Mouse (Mus musculus) midbrain, embryonic 14.5 days (tissue): ENCODE data around the gene Col2a1. TPM values are rescaled to one million over a fixed set of nuclear protein-coding genes. Genes with fewer than 3 reads are reported as not detected.
A peak's percentile ranks its signal among the peaks of the same experiment; 100 is the strongest.

Experiments used
- ATAC-seq: fragments of 200-750 bp; cut with Nextera tagmentation; 2 replicates; pipeline ENCODE4 v1.8.0; 2017; ENCODE audit warnings: moderate number of reproducible peaks, moderate library complexity; ENCODE audit not compliant: low FRiP score, low TSS enrichment
- DNase-seq: peaks from one replicate; pipeline ENCODE4 v3.0.0-alpha.2; 2015
- H3K27ac ChIP-seq: fragments of 300-500 bp; sonication (generic); replicated peaks from 2 replicates; pipeline ENCODE4 v1.5.1; 2014; ENCODE audit warnings: mild to moderate bottlenecking, low read depth, low read length, moderate library complexity
- H3K27me3 ChIP-seq: fragments of 300-500 bp; sonication (generic); 2 replicates; pipeline ENCODE4 v1.6.1; 2014; ENCODE audit warnings: low read length, control low read depth, mixed read lengths; ENCODE audit not compliant: control insufficient read depth, insufficient read depth
- H3K36me3 ChIP-seq: fragments of 300-500 bp; sonication (generic); 2 replicates; pipeline ENCODE4 v1.6.1; 2014; ENCODE audit warnings: low read length, control low read depth; ENCODE audit not compliant: control insufficient read depth, insufficient read depth
- H3K4me1 ChIP-seq: fragments of 300-500 bp; sonication (generic); 2 replicates; pipeline ENCODE4 v1.6.1; 2014; ENCODE audit warnings: mild to moderate bottlenecking, antibody characterized with exemption, low read length, control low read depth; ENCODE audit not compliant: control insufficient read depth, insufficient read depth
- H3K4me2 ChIP-seq: fragments of 300-500 bp; sonication (generic); 2 replicates; pipeline ENCODE4 v1.6.1; 2014; ENCODE audit warnings: mild to moderate bottlenecking, low read length, moderate library complexity
- H3K4me3 ChIP-seq: fragments of 300-500 bp; sonication (generic); replicated peaks from 2 replicates; pipeline ENCODE4 v1.5.1; 2014; ENCODE audit warnings: low read depth, low read length
- H3K9ac ChIP-seq: fragments of 300-500 bp; sonication (generic); replicated peaks from 2 replicates; pipeline ENCODE4 v1.6.1; 2014; ENCODE audit warnings: mild to moderate bottlenecking, low read length, moderate library complexity
- H3K9me3 ChIP-seq: fragments of 300-500 bp; sonication (generic); 2 replicates; pipeline ENCODE4 v1.6.1; 2016; ENCODE audit warnings: low read length, control low read depth, mixed read lengths; ENCODE audit not compliant: control insufficient read depth
- WGBS: fragments of 180-500 bp; shearing (Covaris S2); extraction: QIAGEN DNeasy Blood & Tissue Kit; methylation state at CpG from one replicate; pipeline ENCODE4 v1.1.7; 2014; 5-methylcytosine and 5-hydroxymethylcytosine counted together
- polyA plus RNA-seq: library from polyadenylated mRNA; unstranded; fragments of >200 nt; fragmentation: Nextera tagmentation; extraction: Ambion mirVana; gene quantifications from 2 replicates; pipeline ENCODE4 v1.2.1, GENCODE M21; 2014

The Col2a1 gene
- polyA plus RNA-seq, 1 experiment from 2014 or later, result 45.2 TPM

GRCm38 (mm10) chr15:97999546-97999945 lies 4.9 kb downstream of the Col2a1 start:
- H3K4me2 ChIP-seq, result peak overlapping the region; percentile 6; the same call in 1 of the 2 replicates
- 44% methylated on average over 13 of the region's 13 CpGs for WGBS

GRCm38 (mm10) chr15:97996716-97997256 lies 7.7 kb downstream of the Col2a1 start:
- peaks cover 36% of the 10 kb centered on the region for H3K4me1 ChIP-seq
- ATAC-seq, result no peak
- H3K36me3 ChIP-seq, result no peaks in the 10 kb centered on the region
- 76% methylated on average over 13 of the region's 13 CpGs for WGBS
- no peak overlapping the region for H3K4me3 ChIP-seq
- H3K27ac ChIP-seq, result no peak overlapping the region
- no peaks in the 10 kb centered on the region for H3K9me3 ChIP-seq
- H3K27me3 ChIP-seq, result no peaks in the 10 kb centered on the region
- peak; percentile 70 for DNase-seq
- no peak overlapping the region for H3K9ac ChIP-seq
- no peak overlapping the region for H3K4me2 ChIP-seq

More at GRCm38 (mm10) chr15:97999546-97999945, 4.9 kb downstream of the Col2a1 start:
- H3K27me3 ChIP-seq, result peaks cover 13% of the 10 kb centered on the region; the same call in 1 of the 2 replicates
- ATAC-seq (no peak), DNase-seq (no peak)
- no peaks in the 10 kb centered on the region for H3K9me3 ChIP-seq
- no peak overlapping the region for H3K4me3 ChIP-seq
- H3K27ac ChIP-seq, result no peak overlapping the region
- H3K4me1 ChIP-seq, result peaks cover 50% of the 10 kb centered on the region
- no peaks in the 10 kb centered on the region for H3K36me3 ChIP-seq
- no peak overlapping the region for H3K9ac ChIP-seq

- Histone ChIP-seq H3K9ac (peak overlapping the region; percentile 30; the same call in 1 of the 2 replicates), H3K27me3 (no peaks in the 10 kb centered on the region), H3K9me3 (no peaks in the 10 kb centered on the region), H3K4me3 (peak overlapping the region; percentile 29), H3K4me1 (peaks cover 40% of the 10 kb centered on the region), H3K27ac (peak overlapping the region; percentile 86), H3K4me2 (peak overlapping the region; percentile 54), H3K36me3 (peaks cover 4% of the 10 kb centered on the region; the same call in 1 of the 2 replicates)
- peak; percentile 95 for DNase-seq
- WGBS, result 1% methylated on average over 18 of the region's 18 CpGs
- ATAC-seq, result peak; percentile 93
Measured at GRCm38 (mm10) chr15:97992712-97993286, 11.7 kb downstream of the Col2a1 start.

DNA sequence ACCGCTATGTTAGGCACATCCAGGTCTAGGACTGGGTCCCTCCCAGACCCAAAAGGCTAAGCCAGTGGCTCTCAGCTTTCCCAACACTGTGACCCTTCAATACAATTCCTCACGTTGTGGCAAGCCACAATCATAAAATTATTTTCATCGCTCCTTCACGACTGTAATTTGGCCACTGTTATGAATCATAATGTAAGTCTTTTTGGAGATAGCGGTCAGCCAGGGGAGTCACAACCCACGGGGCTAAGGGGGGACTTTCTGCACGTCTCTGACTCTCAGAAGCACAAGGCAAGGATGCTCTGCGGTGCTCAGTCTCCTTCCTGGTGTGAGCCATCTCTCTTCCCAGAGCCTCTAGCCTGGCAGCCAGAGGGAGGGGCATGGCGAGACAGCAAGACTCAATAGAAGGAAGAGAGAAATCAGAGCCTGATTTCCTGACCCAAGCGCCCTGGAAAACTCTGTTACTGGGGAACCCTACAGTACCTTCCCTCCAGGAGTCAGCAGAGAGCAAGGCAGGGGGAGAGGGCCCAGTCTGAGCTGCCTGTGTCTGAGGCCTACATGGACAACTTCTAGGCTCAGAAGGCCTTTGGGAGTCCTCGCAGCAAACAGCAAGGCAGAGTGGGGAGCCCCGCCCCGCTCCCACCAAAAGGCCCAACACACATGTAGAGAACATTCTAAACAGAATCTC lies 12.3 kb downstream of the Col2a1 start:
- H3K9ac ChIP-seq, result peak overlapping the region; percentile 30; the same call in 1 of the 2 replicates
- ATAC-seq (no peak; the same call in 1 of the 2 replicates), DNase-seq (no peak)
- H3K9me3 ChIP-seq, result no peaks in the 10 kb centered on the region
- H3K27me3 ChIP-seq, result no peaks in the 10 kb centered on the region
- 29% methylated on average over 13 of the region's 13 CpGs for WGBS
- peak overlapping the region; percentile 86 for H3K27ac ChIP-seq
- H3K4me3 ChIP-seq, result no peak overlapping the region
- peaks cover 5% of the 10 kb centered on the region; the same call in 1 of the 2 replicates for H3K36me3 ChIP-seq
- peak overlapping the region; percentile 54 for H3K4me2 ChIP-seq
- H3K4me1 ChIP-seq, result peaks cover 40% of the 10 kb centered on the region

DNA sequence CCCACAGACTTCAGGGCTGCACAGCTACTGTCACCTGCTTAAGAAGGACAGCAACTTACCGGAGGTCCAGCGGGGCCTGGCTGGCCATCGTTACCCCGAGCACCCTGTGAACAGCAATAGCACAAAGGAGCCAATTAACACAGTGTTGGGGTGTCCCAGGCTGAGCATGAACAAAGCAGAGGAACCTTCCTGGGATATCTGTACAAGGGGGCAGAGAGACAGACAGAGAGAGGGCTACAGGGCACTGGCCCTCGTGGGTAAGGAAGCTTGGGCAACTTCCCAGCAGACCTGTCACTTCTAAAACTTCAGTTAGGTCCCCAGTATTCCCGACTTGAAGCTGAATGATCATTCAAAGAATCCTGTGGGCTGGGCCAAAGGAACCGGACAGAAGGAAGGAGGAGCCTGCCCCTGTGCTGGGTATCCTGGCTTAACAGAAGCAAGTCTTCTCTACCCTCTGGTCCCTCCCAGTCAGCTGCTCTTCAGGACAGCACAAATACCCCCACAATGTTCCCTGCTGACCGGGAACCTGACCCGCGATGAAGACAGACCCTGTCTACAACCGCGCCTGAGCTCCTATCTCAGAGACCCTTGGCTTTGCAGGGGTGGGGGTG lies 13.1 kb downstream of the Col2a1 start:
- no peak overlapping the region for H3K4me3 ChIP-seq
- WGBS, result 8% methylated on average over 12 of the region's 12 CpGs
- ATAC-seq (no peak), DNase-seq (no peak)
- H3K4me2 ChIP-seq, result no peak overlapping the region
- no peaks in the 10 kb centered on the region for H3K9me3 ChIP-seq
- H3K9ac ChIP-seq, result no peak overlapping the region
- peaks cover 7% of the 10 kb centered on the region for H3K36me3 ChIP-seq
- H3K27ac ChIP-seq, result peak overlapping the region; percentile 81; the same call in 1 of the 2 replicates
- peaks cover 40% of the 10 kb centered on the region for H3K4me1 ChIP-seq
- H3K27me3 ChIP-seq, result no peaks in the 10 kb centered on the region

DNA sequence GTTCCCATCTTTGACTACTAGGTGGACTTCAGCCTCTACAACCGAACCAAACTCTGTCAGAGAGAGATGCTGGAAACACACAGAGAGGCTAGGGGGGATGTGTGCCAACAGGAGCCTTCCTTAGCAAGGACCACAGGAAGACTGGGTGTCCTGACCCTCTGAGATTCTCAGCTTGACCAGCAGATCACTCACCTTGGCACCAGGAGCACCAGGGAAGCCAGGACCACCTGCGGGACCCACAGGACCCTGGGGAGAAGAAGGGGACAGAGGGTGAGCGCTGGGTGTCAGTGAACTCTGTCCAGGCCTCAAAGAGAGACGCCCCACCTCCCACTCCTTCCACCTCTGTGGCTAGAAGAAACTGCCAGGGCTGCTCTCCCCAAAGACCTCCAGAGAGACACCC lies 13.8 kb downstream of the Col2a1 start:
- Histone ChIP-seq H3K4me2 (peak overlapping the region; percentile 40), H3K27me3 (no peaks in the 10 kb centered on the region), H3K36me3 (peaks cover 10% of the 10 kb centered on the region), H3K27ac (peak overlapping the region; percentile 81), H3K4me3 (no peak overlapping the region), H3K4me1 (peaks cover 40% of the 10 kb centered on the region), H3K9ac (no peak overlapping the region; the same call in 1 of the 2 replicates), H3K9me3 (no peaks in the 10 kb centered on the region)
- ATAC-seq (no peak), DNase-seq (no peak)
- WGBS, result 6% methylated on average over 4 of the region's 4 CpGs

DNA sequence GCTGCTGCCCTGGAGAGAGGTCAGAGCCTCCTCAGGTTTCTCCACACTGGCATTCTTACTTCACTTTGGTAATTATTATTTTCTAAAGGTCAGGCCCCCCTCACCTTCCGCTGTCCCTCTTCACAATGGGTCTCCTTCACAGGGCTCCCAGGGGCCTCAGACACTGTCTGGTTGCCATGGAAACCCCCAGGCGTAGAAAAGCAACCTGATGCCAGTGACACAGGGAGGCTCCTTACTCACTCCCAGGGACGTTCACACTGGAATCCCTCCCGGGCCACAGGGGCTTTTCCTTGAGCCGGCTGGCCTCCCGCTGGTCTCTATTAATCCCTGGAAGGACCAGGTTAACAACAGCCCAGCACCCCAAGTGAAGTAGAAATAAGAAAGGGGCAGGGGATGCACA lies 14.4 kb downstream of the Col2a1 start:
- peak overlapping the region; percentile 40 for H3K4me2 ChIP-seq
- no peak overlapping the region for H3K4me3 ChIP-seq
- H3K36me3 ChIP-seq, result peaks cover 12% of the 10 kb centered on the region
- no peaks in the 10 kb centered on the region for H3K27me3 ChIP-seq
- peak; percentile 87 for DNase-seq
- peak overlapping the region; percentile 81 for H3K27ac ChIP-seq
- 0 out of 2 replicates have a peak, but pooled peaks have one; percentile 34 for ATAC-seq
- no peak overlapping the region; the same call in 1 of the 2 replicates for H3K9ac ChIP-seq
- H3K9me3 ChIP-seq, result no peaks in the 10 kb centered on the region
- H3K4me1 ChIP-seq, result peaks cover 38% of the 10 kb centered on the region
- under 1% methylated on average over 6 of the region's 6 CpGs for WGBS

DNA sequence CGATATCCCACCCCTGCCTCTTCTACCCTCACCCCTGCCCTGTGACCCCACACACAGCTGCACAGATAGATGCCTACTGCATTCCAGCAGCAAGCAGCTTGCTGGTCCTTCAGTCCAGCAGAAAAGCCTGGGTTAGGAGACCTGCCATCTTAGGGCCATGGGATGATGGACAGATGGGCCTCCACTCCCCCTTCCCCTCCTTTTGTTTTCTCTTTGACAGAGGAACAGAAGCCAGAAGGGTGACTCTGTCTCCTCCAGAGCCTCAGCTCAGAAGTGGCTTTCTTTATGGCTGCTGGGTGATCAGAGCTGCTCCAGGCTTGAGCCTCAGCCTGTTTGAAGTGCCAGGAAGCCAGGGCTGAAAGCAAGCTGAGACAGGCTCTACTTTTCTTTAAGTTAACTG lies 15.0 kb downstream of the Col2a1 start:
- WGBS, result 12% methylated on average over 1 of the region's 1 CpGs
- Histone ChIP-seq H3K27me3 (no peaks in the 10 kb centered on the region), H3K27ac (peak overlapping the region; percentile 81), H3K4me2 (peak overlapping the region; percentile 40), H3K36me3 (peaks cover 18% of the 10 kb centered on the region), H3K4me1 (peaks cover 38% of the 10 kb centered on the region), H3K9ac (no peak overlapping the region), H3K4me3 (no peak overlapping the region), H3K9me3 (no peaks in the 10 kb centered on the region)
- ATAC-seq (no peak), DNase-seq (peak; percentile 46)
